Mouse (Mus musculus) frontal cortex, postnatal 36 days (tissue): ENCODE results near the gene Pbdc1.
"Not testable (repeated sequence)": the region's sequence is repeated elsewhere in the genome, so short reads cannot be mapped to it uniquely, and the experiment has no call there.

Experiments
- DNase-seq, 2 experiments: peaks; one replicate each; pipeline ENCODE4 v3.0.0; 2022; ENCODE audit warnings: low spot score in 2 of 2

The Pbdc1 gene

DNA sequence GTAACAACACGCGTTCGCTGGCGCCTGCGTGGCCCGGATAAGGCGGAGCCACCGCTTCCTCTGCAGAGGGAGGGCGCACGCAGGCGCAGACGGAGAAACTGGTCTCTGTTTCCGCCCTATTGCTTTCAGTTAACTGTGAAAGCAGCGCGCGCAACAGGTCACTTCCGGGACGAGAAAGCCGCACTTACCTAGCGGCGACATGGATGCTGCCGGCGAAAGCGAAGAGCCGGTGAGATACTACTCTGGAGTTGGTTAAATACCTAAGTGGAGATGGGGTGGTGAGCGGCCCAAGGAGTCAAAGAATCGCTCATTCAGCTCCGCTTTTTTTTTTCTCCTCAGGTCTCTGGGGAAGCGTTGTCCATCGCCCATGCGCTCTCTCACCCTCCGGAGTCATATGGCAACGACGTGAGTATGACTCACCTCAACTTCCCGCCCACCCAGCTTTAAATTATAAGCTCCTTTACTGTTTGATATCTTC lies at the start of gene Pbdc1:
Gene Pbdc1, plus strand, starts transcription at position 142 of the 478 bp plus-strand sequence.
- peak; percentile 89 to 94 for DNase-seq

DNA sequence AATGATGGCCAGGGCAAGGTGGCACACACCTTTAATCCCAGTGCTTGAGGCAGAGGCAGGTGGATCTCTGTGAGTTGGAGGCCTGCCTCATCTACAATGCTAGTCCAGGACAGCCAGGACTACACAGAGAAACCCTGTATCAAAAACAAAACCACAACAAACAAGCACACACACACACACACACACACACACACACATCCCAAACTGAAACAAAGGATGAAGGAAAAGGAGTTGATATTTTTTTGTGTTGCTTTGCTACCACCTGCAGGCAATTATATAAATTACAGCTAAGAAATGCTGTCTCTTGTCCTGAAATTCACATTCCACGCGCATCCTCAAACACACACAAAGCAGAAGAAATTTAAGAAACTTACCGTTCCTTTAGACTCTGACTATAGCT lies 41.9 kb upstream of the Pbdc1 start:
- DNase-seq, result no peak

DNA sequence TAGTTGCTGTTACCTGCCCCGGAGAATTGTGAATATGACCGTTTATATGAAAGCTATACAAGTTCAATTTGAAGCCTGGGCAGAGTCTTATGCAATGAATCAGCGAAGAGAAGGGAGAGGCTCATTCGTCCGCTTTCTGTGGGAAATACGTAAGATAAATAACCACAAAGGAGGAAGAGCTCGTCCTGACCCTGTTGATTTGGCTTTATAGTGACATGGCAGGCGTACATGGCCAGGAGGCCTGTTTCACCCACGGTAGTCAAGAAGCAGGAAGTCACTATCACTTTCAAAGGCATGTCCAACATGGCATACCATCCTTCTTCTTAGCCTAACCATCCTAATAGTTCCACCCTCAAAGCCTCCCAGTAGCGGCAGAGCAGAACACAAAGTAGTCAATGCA lies 15.3 kb upstream of the Pbdc1 start:
- no peak for DNase-seq

DNA sequence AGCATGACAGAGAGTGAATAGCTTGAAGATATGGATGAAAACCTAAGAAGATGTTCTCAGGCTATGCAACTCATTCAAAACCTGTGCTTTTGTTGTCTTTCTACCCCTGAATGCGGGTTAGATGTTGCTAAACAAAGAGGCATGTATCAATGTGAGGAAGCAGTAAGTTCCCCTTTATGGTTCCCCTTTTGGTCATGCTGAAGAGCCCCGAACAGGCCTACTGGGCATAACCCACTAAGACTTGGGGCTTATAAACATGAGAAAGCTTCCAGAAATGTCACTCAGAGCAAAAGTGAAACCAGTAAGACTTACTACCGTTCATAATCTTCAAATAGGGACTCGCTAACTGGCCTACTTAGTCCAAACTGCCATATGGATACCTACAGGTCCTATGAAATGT lies 14.8 kb upstream of the Pbdc1 start:
- no peak for DNase-seq

GRCm38 (mm10) chrX:105069671-105070503 lies 9.7 kb upstream of the Pbdc1 start:
- DNase-seq, result peak; percentile 86 to 87

GRCm38 (mm10) chrX:105079151-105079550 lies 405 bp upstream of the Pbdc1 start:
- DNase-seq, result no peak

DNA sequence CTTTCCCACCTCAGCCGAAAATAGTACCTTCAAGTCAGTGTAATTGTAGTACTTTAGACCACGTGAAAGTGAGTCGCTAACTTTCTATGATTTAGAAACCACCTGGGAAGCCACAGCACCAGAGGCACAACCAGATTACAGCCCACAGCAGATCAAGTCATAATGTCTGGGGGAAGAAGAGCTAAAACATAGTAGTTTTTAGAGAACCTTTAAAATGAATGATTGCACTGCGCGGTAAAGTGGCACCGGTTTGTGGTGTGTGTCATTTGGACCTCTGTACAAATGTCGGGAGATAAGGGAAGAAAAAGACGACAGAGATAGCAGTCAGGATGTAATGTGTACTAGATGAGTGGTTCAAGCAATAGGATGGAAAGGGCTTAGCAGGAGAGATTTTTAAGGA lies 540 bp downstream of the Pbdc1 start:
- DNase-seq, result no peak

GRCm38 (mm10) chrX:105083013-105083412 lies 3.5 kb downstream of the Pbdc1 start:
- DNase-seq, result not testable (repeated sequence)

- no peak for DNase-seq
Observed at GRCm38 (mm10) chrX:105104175-105104574, 24.6 kb downstream of the Pbdc1 start.

DNA sequence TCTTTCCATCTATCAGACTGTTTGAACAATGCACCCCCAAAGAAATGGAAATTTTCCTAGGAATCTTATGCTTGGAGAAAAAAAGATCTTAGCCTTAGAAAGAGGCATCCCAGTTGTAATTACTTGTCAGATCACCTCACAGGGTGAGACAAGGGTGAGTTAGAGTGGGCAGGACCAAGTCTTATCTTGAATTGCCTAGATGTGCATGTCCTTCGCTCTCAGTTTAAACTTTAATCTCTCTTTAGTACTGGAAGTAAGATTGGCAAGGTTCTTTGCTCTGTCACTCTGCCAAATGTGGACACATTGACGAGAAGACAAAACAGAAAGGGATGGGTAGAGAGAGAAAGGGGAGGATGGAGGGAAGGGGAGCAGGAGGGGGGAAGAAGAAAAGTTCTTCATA lies 35.4 kb downstream of the Pbdc1 start:
- DNase-seq, result no peak

DNA sequence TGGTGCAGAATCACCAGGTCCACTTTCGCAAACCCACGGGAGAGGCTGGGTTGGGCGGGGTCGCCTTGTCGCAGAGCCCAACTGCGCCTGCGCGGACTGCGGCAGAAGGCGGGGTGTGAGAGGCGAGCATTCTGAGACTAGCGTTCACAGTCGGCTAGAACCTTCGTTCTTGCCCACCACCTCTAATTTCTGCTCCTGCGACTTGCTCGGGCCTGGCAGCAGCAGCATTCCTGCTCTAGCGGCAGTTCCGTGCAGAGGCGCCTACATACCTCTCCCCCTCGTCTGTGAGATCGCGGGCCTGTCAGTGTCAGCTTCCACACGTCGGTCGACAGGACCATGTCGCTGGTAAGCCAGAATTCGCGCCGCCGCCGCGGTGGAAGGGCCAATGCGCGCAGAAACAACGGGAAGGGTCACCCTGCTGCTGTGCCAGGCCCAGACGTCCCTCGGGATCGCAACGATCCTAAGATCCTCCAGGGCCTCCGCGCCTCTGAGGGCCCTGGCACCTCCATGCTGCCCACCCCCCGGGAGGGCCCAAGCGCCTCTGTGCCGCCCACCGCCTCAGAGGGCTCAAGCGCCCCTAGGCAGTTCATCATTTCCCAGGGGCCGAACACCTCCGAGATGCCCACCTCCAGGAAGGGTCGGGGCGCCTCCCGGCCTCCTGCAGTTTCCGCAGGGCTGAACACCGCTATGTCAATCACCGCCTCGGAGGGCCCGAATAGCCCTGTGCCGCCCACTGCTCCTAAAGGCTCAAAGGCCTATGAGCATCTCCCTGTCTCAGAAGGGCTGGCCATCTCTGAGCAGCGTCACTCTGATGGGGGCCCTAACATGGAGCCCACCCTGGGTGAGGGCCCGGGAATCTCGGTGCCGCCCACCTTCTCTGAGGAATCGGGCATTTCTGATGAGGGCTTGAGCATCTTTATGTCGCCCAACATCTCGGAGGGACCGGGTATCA lies 41.0 kb downstream of the Pbdc1 start, which contains the start of gene Magee1:
Gene Magee1, plus strand, starts transcription at position 104 of the 952 bp plus-strand sequence.
- DNase-seq, result peak; percentile 84 to 88

- DNase-seq, result peak; percentile 78 to 79
Observed at GRCm38 (mm10) chrX:105121227-105121865, 41.8 kb downstream of the Pbdc1 start.

DNA sequence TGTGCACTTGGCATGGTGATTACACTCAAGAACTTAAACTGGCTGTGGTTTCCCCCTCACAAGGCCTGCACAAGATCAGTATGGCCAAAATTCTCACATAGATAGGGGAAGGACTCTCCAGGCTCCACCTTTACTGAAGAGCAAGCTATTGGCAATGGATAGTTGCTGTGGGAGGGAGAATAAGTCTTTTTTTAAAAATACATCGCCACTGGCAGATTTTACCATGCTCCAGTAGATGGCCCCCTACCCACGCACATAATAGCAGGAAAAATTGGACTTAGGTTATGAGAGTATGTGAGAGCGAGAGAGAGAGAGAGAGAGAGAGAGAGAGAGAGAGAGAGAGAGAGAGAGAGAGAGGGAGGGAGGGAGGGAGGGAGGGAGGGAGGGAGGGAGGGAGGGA lies 45.3 kb downstream of the Pbdc1 start:
- DNase-seq, result no peak

GRCm38 (mm10) chrX:105151872-105152461 lies 72.4 kb downstream of the Pbdc1 start:
- DNase-seq, result peak in 1 of 2 experiments; percentile 1

DNA sequence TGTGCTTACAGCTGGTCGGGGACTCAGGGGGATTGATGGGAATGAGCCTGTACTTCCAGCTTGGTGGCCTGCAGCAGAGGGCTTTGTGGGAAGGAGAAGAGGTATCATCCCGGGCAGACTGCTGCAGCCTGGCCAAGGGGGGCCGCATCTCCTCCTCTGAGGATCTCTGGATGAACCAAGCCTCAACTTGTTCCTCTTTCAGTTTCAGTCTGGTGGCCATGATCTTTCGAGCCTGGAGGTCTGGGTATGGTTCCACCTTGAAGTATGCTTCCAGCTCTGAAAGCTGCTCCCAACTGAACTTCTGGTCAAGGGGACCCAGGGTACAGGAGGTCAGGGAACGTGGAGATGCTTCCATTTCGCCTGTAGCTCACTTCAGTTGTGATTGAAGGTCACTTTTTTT lies 85.5 kb downstream of the Pbdc1 start:
- DNase-seq, result not testable (repeated sequence)
